Mouse (Mus musculus): ENCODE results near the gene Col25a1.

- TF ChIP-seq POLR2A (IDR thresholded peaks at IDR 0.05; ENCODE audit: low read depth, low read length) (no peak), CTCF (conservative IDR thresholded peaks at IDR 0.05; ENCODE audit: insufficient read depth, insufficient read length, low read depth, low read length) (no peak)
These were observed 297.5 kb downstream of the Col25a1 start for GRCm38 (mm10) chr3:130428796-130429195.
